In genomic region chr5:43818695-43819094, GRCm38 (mm10) we compare ENCODE assay signal across 14 mouse cellular contexts. TPM values are rescaled to one million over a fixed set of nuclear protein-coding genes. Genes with fewer than 3 reads are reported as not detected.
A peak's percentile ranks its signal among the peaks of the same experiment; 100 is the strongest.
DNase-seq lines count a peak whose midpoint lies in the region; ATAC-seq lines count a peak whose summit lies in the region.
"Had no signal": no experiment of that assay in that cellular context is flagged by ENCODE, and none has a peak within 500 bp of the region (broad histone marks: within the 10 kb centered on the region; RNA-seq: fewer than 3 reads in every experiment).

Gene Bst1 (plus strand): TSS chr5:43818885.

- no peak within 1 kb of the TSS for H3K27ac ChIP-seq in kidney, embryonic 15.5 days
- H3K27ac ChIP-seq: limb, embryonic 15.5 days had no signal

- H3K27me3 ChIP-seq in kidney, embryonic 15.5 days = no peaks in the 10 kb centered on the region
- H3K27me3 ChIP-seq: limb, embryonic 15.5 days had no signal

- no peak within 1 kb of the TSS for H3K9ac ChIP-seq in kidney, embryonic 15.5 days
- H3K9ac ChIP-seq: forebrain, postnatal 0 days; limb, embryonic 15.5 days had no signal

- no peaks in the 10 kb centered on the region for H3K36me3 ChIP-seq in kidney, embryonic 15.5 days
- H3K36me3 ChIP-seq: limb, embryonic 15.5 days had no signal

- H3K9me3 ChIP-seq in kidney, embryonic 15.5 days (replicated peaks) = no peaks in the 10 kb centered on the region
- H3K9me3 ChIP-seq: limb, embryonic 15.5 days had no signal

- ATAC-seq in kidney, embryonic 15.5 days (replicated peaks; ENCODE audit: low FRiP score) = peak; percentile 54; the same call in 1 of the 2 replicates
- ATAC-seq in common myeloid progenitor, adult 5-6 weeks (replicated peaks; ENCODE audit: low read depth, poor library complexity, severe bottlenecking) = peak; percentile 89
- peak; percentile 95 for ATAC-seq in megakaryocyte progenitor cell, adult 5-6 weeks (replicated peaks; ENCODE audit: poor library complexity)
- ATAC-seq: forebrain, postnatal 0 days had no signal

- H3K4me3 ChIP-seq in kidney, embryonic 15.5 days (replicated peaks) = no peak within 1 kb of the TSS
- H3K4me3 ChIP-seq: limb, embryonic 15.5 days had no signal

- WGBS in kidney, embryonic 15.5 days = 43% methylated on average over 12 of the region's 12 CpGs

- DNase-seq in kidney, adult 18-20 months = no peak
- DNase-seq in kidney, postnatal 4 days = peak; percentile 11 to 14
- DNase-seq in left cerebral cortex, adult 11 months (ENCODE audit: low spot score) = no peak
- DNase-seq in retina, postnatal 1 day = no peak
- DNase-seq: adrenal gland, postnatal 14 days; embryo, embryonic 11 days; forebrain, postnatal 0 days; layer of hippocampus, adult 9-11 months; right cerebral cortex, postnatal 4 days; thymus, postnatal 25 days had no signal

- peaks cover 7% of the 10 kb centered on the region for H3K4me1 ChIP-seq in kidney, embryonic 15.5 days

- H3K4me2 ChIP-seq in kidney, embryonic 15.5 days = 0 out of 2 replicates have a peak within 1 kb of the TSS, but pooled peaks have one; percentile 25
- H3K4me2 ChIP-seq: limb, embryonic 15.5 days had no signal

RNA-seq across cellular contexts. Expression of gene Bst1, which starts in this region (rescaled TPM):
- polyA plus RNA-seq in kidney, embryonic 15.5 days (2015; fragmentation: Nextera tagmentation; extraction: Ambion mirVana) = 0.55 TPM in 1 of 2 replicates, not detected in the other
- not detected in 2 replicates for total RNA-seq in common myeloid progenitor, adult 5-6 weeks (2017)
- 0.37 and 1.1 TPM in 2 replicates for total RNA-seq in megakaryocyte progenitor cell, adult 5-6 weeks (2015)
- 1.9 and 2.8 TPM in 2 replicates for total RNA-seq in megakaryocyte progenitor cell, adult 5-6 weeks (2017)

Comparison
In these comparisons a context has a peak if more than half of its experiments do, and no peak if none do; other contexts are left out.
1. DNase-seq: peak in kidney, postnatal 4 days (2 of 2); none in kidney, adult 18-20 months (single experiment), left cerebral cortex, adult 11 months (single experiment) and retina, postnatal 1 day (single experiment).
2. Peak in ATAC-seq and H3K4me2 ChIP-seq in kidney, embryonic 15.5 days; RNA of the gene not detected or under 1 TPM.
3. Peak in ATAC-seq in common myeloid progenitor, adult 5-6 weeks; RNA of the gene not detected or under 1 TPM.
4. Peak in every context shown above with its lines, with median percentiles within 50 percentile points of each other: ATAC-seq.